Mouse (Mus musculus): Measurements from ENCODE around the gene Tmem30b. TPM values are rescaled to one million over a fixed set of nuclear protein-coding genes. Genes with fewer than 3 reads are reported as not detected.
"Not testable (repeated sequence)": the region's sequence is repeated elsewhere in the genome, so short reads cannot be mapped to it uniquely, and the experiment has no call there.

Tmem30b gene
- polyA plus RNA-seq, 1 experiment from 2014 or later = 15.2 TPM

- Histone ChIP-seq H3K36me3 (no peaks in the 10 kb centered on the region), H3K4me3 (peak overlapping the region; percentile 62), H3K9me3 (no peaks in the 10 kb centered on the region), H3K4me2 (replicated peaks) (peak overlapping the region; percentile 84), H3K27ac (peak overlapping the region; percentile 61; the same call in 1 of the 2 replicates), H3K4me1 (0 out of 2 replicates have a peak, but pooled peaks cover 12% of the 10 kb centered on the region), H3K27me3 (peaks cover 22% of the 10 kb centered on the region), H3K9ac (peak overlapping the region; percentile 72)
- peak; percentile 62; the same call in 1 of the 2 replicates for ATAC-seq (ENCODE audit: insufficient number of reproducible peaks, insufficient read depth, low FRiP score, low TSS enrichment)
- 4% methylated on average over 33 of the region's 33 CpGs for WGBS
These were observed 37.8 kb upstream of the Tmem30b start for GRCm38 (mm10) chr12:73583813-73584609.

- Histone ChIP-seq H3K36me3 (no peaks in the 10 kb centered on the region), H3K9me3 (no peaks in the 10 kb centered on the region), H3K27me3 (peaks cover 22% of the 10 kb centered on the region), H3K4me1 (0 out of 2 replicates have a peak, but pooled peaks cover 12% of the 10 kb centered on the region), H3K4me2 (replicated peaks) (no peak overlapping the region), H3K27ac (no peak overlapping the region), H3K4me3 (no peak overlapping the region), H3K9ac (no peak overlapping the region)
- no peak for ATAC-seq (ENCODE audit: insufficient number of reproducible peaks, insufficient read depth, low FRiP score, low TSS enrichment)
- WGBS = 77% methylated on average over 9 of the region's 9 CpGs
These were observed 37.1 kb upstream of the Tmem30b start for GRCm38 (mm10) chr12:73583318-73583717.

GRCm38 (mm10) chr12:73580811-73581210, 34.6 kb upstream of the Tmem30b start:
- WGBS = 81% methylated on average over 7 of the region's 7 CpGs
- ATAC-seq (ENCODE audit: insufficient number of reproducible peaks, insufficient read depth, low FRiP score, low TSS enrichment) = no peak
- 0 out of 2 replicates have a peak, but pooled peaks cover 9% of the 10 kb centered on the region for H3K4me1 ChIP-seq
- no peaks in the 10 kb centered on the region for H3K36me3 ChIP-seq
- H3K27ac ChIP-seq = no peak overlapping the region
- H3K4me3 ChIP-seq = no peak overlapping the region
- peaks cover 10% of the 10 kb centered on the region for H3K27me3 ChIP-seq
- H3K4me2 ChIP-seq (replicated peaks) = no peak overlapping the region
- H3K9ac ChIP-seq = no peak overlapping the region
- H3K9me3 ChIP-seq = no peaks in the 10 kb centered on the region

- Histone ChIP-seq H3K27me3 (0 out of 2 replicates have a peak, but pooled peaks cover 6% of the 10 kb centered on the region), H3K36me3 (no peaks in the 10 kb centered on the region)
These were observed 31.9 kb upstream of the Tmem30b start for GRCm38 (mm10) chr12:73578141-73578540.

GRCm38 (mm10) chr12:73574632-73575031, 28.4 kb upstream of the Tmem30b start:
- Histone ChIP-seq H3K4me1 (no peaks in the 10 kb centered on the region), H3K9me3 (no peaks in the 10 kb centered on the region), H3K27ac (no peak overlapping the region), H3K27me3 (no peaks in the 10 kb centered on the region), H3K4me3 (no peak overlapping the region), H3K4me2 (replicated peaks) (no peak overlapping the region), H3K9ac (no peak overlapping the region), H3K36me3 (no peaks in the 10 kb centered on the region)
- WGBS = 64% methylated on average over 15 of the region's 15 CpGs
- no peak for ATAC-seq (ENCODE audit: insufficient number of reproducible peaks, insufficient read depth, low FRiP score, low TSS enrichment)

More at GRCm38 (mm10) chr12:73578141-73578540, 31.9 kb upstream of the Tmem30b start:
- Histone ChIP-seq H3K4me1 (no peaks in the 10 kb centered on the region), H3K4me3 (no peak overlapping the region), H3K9me3 (no peaks in the 10 kb centered on the region), H3K27ac (no peak overlapping the region), H3K4me2 (replicated peaks) (no peak overlapping the region), H3K9ac (no peak overlapping the region)
- 70% methylated on average over 6 of the region's 6 CpGs for WGBS
- ATAC-seq (ENCODE audit: insufficient number of reproducible peaks, insufficient read depth, low FRiP score, low TSS enrichment) = no peak

- Histone ChIP-seq H3K4me2 (replicated peaks) (peak overlapping the region; percentile 54), H3K27ac (no peak overlapping the region), H3K4me1 (no peaks in the 10 kb centered on the region), H3K27me3 (peaks cover 7% of the 10 kb centered on the region; the same call in 1 of the 2 replicates), H3K4me3 (peak overlapping the region; percentile 26; the same call in 1 of the 2 replicates), H3K36me3 (no peaks in the 10 kb centered on the region), H3K9ac (0 out of 2 replicates have a peak overlapping the region, but pooled peaks have one; percentile 10), H3K9me3 (no peaks in the 10 kb centered on the region)
- ATAC-seq (ENCODE audit: insufficient number of reproducible peaks, insufficient read depth, low FRiP score, low TSS enrichment) = no peak
- 61% methylated on average over 11 of the region's 11 CpGs for WGBS
These were observed 19.4 kb upstream of the Tmem30b start for GRCm38 (mm10) chr12:73565620-73565969.

GRCm38 (mm10) chr12:73564795-73565619, 18.8 kb upstream of the Tmem30b start:
- Histone ChIP-seq H3K27ac (no peak overlapping the region), H3K27me3 (peaks cover 7% of the 10 kb centered on the region; the same call in 1 of the 2 replicates), H3K9me3 (no peaks in the 10 kb centered on the region), H3K4me1 (no peaks in the 10 kb centered on the region), H3K4me3 (peak overlapping the region; percentile 26), H3K4me2 (replicated peaks) (peak overlapping the region; percentile 54), H3K9ac (0 out of 2 replicates have a peak overlapping the region, but pooled peaks have one; percentile 10), H3K36me3 (no peaks in the 10 kb centered on the region)
- WGBS = 23% methylated on average over 21 of the region's 21 CpGs
- ATAC-seq (ENCODE audit: insufficient number of reproducible peaks, insufficient read depth, low FRiP score, low TSS enrichment) = peak; percentile 67; the same call in 1 of the 2 replicates

- Histone ChIP-seq H3K27ac (no peak overlapping the region), H3K36me3 (no peaks in the 10 kb centered on the region), H3K27me3 (peaks cover 7% of the 10 kb centered on the region; the same call in 1 of the 2 replicates), H3K9me3 (no peaks in the 10 kb centered on the region), H3K4me3 (no peak overlapping the region), H3K4me2 (replicated peaks) (no peak overlapping the region), H3K4me1 (no peaks in the 10 kb centered on the region), H3K9ac (no peak overlapping the region)
- WGBS = 15% methylated on average over 10 of the region's 10 CpGs
- ATAC-seq (ENCODE audit: insufficient number of reproducible peaks, insufficient read depth, low FRiP score, low TSS enrichment) = no peak
These were observed 18.0 kb upstream of the Tmem30b start for GRCm38 (mm10) chr12:73564176-73564575.

GRCm38 (mm10) chr12:73563122-73563521, 16.9 kb upstream of the Tmem30b start:
- H3K4me3 ChIP-seq; H3K4me2 ChIP-seq (replicated peaks); H3K4me1 ChIP-seq; H3K36me3 ChIP-seq; H3K27me3 ChIP-seq; H3K27ac ChIP-seq; H3K9ac ChIP-seq; ATAC-seq (ENCODE audit: insufficient number of reproducible peaks, insufficient read depth, low FRiP score, low TSS enrichment); H3K9me3 ChIP-seq: not testable (repeated sequence)
- WGBS = 74% methylated on average over 6 of the region's 6 CpGs

GRCm38 (mm10) chr12:73560091-73560490, 13.9 kb upstream of the Tmem30b start:
- H3K4me3 ChIP-seq = no peak overlapping the region
- no peaks in the 10 kb centered on the region for H3K36me3 ChIP-seq
- 51% methylated on average over 7 of the region's 7 CpGs for WGBS
- H3K9me3 ChIP-seq = no peaks in the 10 kb centered on the region
- no peaks in the 10 kb centered on the region for H3K27me3 ChIP-seq
- no peak overlapping the region for H3K9ac ChIP-seq
- no peak overlapping the region for H3K27ac ChIP-seq
- no peak overlapping the region for H3K4me2 ChIP-seq (replicated peaks)
- ATAC-seq (ENCODE audit: insufficient number of reproducible peaks, insufficient read depth, low FRiP score, low TSS enrichment) = no peak
- H3K4me1 ChIP-seq = no peaks in the 10 kb centered on the region

GRCm38 (mm10) chr12:73558525-73559195, 12.5 kb upstream of the Tmem30b start:
- ATAC-seq (ENCODE audit: insufficient number of reproducible peaks, insufficient read depth, low FRiP score, low TSS enrichment) = no peak
- no peaks in the 10 kb centered on the region for H3K27me3 ChIP-seq
- H3K4me2 ChIP-seq (replicated peaks) = no peak overlapping the region
- no peak overlapping the region for H3K4me3 ChIP-seq
- no peaks in the 10 kb centered on the region for H3K9me3 ChIP-seq
- H3K36me3 ChIP-seq = no peaks in the 10 kb centered on the region
- H3K9ac ChIP-seq = no peak overlapping the region
- no peak overlapping the region for H3K27ac ChIP-seq
- no peaks in the 10 kb centered on the region for H3K4me1 ChIP-seq
- WGBS = 95% methylated on average over 20 of the region's 20 CpGs
